In the genomic region with DNA sequence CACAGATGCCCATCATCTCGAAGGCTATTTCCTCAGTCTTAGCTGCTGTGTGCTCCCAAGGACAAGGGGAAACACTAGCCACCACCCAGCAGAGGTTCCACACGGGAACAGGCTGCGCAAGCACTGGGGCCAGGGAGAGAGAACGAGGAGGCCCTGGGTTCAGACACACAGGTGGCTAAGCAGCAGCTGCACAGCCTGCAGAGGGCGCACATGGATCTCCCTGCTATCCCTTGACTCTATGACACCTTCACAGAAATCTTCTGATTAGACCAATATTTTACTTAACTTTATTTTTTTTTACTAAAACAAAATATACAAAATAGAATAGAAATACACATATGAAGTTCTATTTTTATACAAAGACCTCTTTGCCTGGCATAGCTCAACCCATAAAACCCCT, we compare ENCODE assay signal across 14 mouse cellular contexts. TPM values are rescaled to one million over a fixed set of nuclear protein-coding genes. Genes with fewer than 3 reads are reported as not detected.
DNase-seq lines count a peak whose midpoint lies in the region; ATAC-seq and TF ChIP-seq lines count a peak whose summit lies in the region.
"Had no signal": no experiment of that assay in that cellular context is flagged by ENCODE, and none has a peak within 500 bp of the region (broad histone marks: within the 10 kb centered on the region; RNA-seq: fewer than 3 reads in every experiment).

No protein-coding gene starts in this region.

- peak; percentile 14 to 19 for DNase-seq in cerebellum, adult 18-20 months
- no peak for DNase-seq in cerebellum, postnatal 4 days (ENCODE audit: low spot score in 2 of 2)
- DNase-seq in left cerebral cortex, adult 2 months (ENCODE audit: extremely low spot score in 1 of 2, low spot score in 2 of 2) = no peak
- no peak for DNase-seq in left cerebral cortex, postnatal 36 days (ENCODE audit: low spot score in 2 of 2)
- DNase-seq in A20 (ENCODE audit: low read depth, low spot score) = peak; percentile 84
- DNase-seq in brain, embryonic 14.5 days (ENCODE audit: low read depth) = no peak
- DNase-seq in forebrain, postnatal 0 days = no peak
- no peak for DNase-seq in yolk sac, embryonic 10.5 days (ENCODE audit: low spot score)
- DNase-seq: kidney, adult 18-20 months had no signal

- no peak overlapping the region for H3K9ac ChIP-seq in forebrain, postnatal 0 days
- H3K9ac ChIP-seq: liver, embryonic 15.5 days had no signal

- H3K9me3 ChIP-seq in forebrain, postnatal 0 days (ENCODE audit: low read length) = no peaks in the 10 kb centered on the region
- H3K9me3 ChIP-seq: liver, embryonic 15.5 days had no signal

- TF ChIP-seq POLR2A in brain, embryonic 14.5 days (IDR thresholded peaks at IDR 0.05; ENCODE audit: borderline replicate concordance, extremely low read depth, insufficient read depth, insufficient read length, poor library complexity, severe bottlenecking) = no peak

- TF ChIP-seq CTCF in left cerebral cortex, adult 2 months (IDR thresholded peaks at IDR 0.05) = peak; percentile 33
- peak; percentile 29; the same call in 1 of the 2 replicates for TF ChIP-seq CTCF in brain, embryonic 14.5 days (IDR thresholded peaks at IDR 0.05; ENCODE audit: borderline replicate concordance, extremely low read depth, insufficient read depth, insufficient read length)
- TF ChIP-seq CTCF in forebrain, postnatal 0 days (IDR thresholded peaks at IDR 0.05; ENCODE audit: low read depth) = no peak

- 65% methylated on average over 5 of the region's 5 CpGs for WGBS in forebrain, postnatal 0 days

- no peak overlapping the region for H3K27ac ChIP-seq in left cerebral cortex, adult 2 months
- no peak overlapping the region for H3K27ac ChIP-seq in forebrain, postnatal 0 days (ENCODE audit: low read depth, low read length)
- H3K27ac ChIP-seq: liver, embryonic 15.5 days had no signal

- 0 out of 2 replicates have a peak, but pooled peaks cover 3% of the 10 kb centered on the region for H3K4me1 ChIP-seq in forebrain, postnatal 0 days (ENCODE audit: insufficient read depth)

- no peak overlapping the region for H3K4me3 ChIP-seq in left cerebral cortex, adult 2 months
- no peak overlapping the region for H3K4me3 ChIP-seq in forebrain, postnatal 0 days (ENCODE audit: low read depth, low read length)
- H3K4me3 ChIP-seq: liver, embryonic 15.5 days had no signal

- no peak overlapping the region for H3K4me2 ChIP-seq in forebrain, postnatal 0 days (ENCODE audit: low read depth)
- H3K4me2 ChIP-seq: liver, embryonic 15.5 days had no signal

- no peaks in the 10 kb centered on the region for H3K27me3 ChIP-seq in forebrain, postnatal 0 days (ENCODE audit: insufficient read depth, low read length)

- intact Hi-C loops in left cerebral cortex, adult 2 months (cut with DNase I) = no loop called here
- intact Hi-C loops in left cerebral cortex, postnatal 36 days (cut with DNase I) = no loop called here

- no peak for ATAC-seq in forebrain, postnatal 0 days

- H3K36me3 ChIP-seq in forebrain, postnatal 0 days (ENCODE audit: insufficient read depth) = no peaks in the 10 kb centered on the region
- H3K36me3 ChIP-seq: liver, embryonic 15.5 days had no signal

RNA-seq across cellular contexts. Expression of a gene that starts 1.3 kb away (rescaled TPM):
- total RNA-seq in left cerebral cortex, adult 2 months (2021) = 1 to 10 TPM; 2.5 to 4.4 TPM
- total RNA-seq in left cerebral cortex, postnatal 36 days (2021) = 1 to 10 TPM; 4.1 TPM
- 9.9 and 10.4 TPM in 2 replicates for polyA plus RNA-seq in brain, embryonic 14.5 days (2012; rRNA removed)
- 6.5 and 9.0 TPM in 2 replicates for total RNA-seq in forebrain, postnatal 0 days (2014; rRNA removed)
- polyA plus RNA-seq in forebrain, postnatal 0 days (2015; fragmentation: Nextera tagmentation; extraction: Ambion mirVana) = 4.4 and 5.5 TPM in 2 replicates
- total RNA-seq: heart, postnatal 36 days had no signal
- polyA plus RNA-seq: liver, embryonic 15.5 days had no signal

RNA-seq across cellular contexts. Expression of a gene that starts 20.4 kb away (rescaled TPM):
- not detected for total RNA-seq in left cerebral cortex, adult 2 months (2021)
- total RNA-seq in left cerebral cortex, postnatal 36 days (2021) = not detected
- polyA plus RNA-seq in brain, embryonic 14.5 days (2012; rRNA removed) = not detected in 2 replicates
- not detected in 2 replicates for total RNA-seq in forebrain, postnatal 0 days (2014; rRNA removed)
- not detected in 2 replicates for polyA plus RNA-seq in forebrain, postnatal 0 days (2015; fragmentation: Nextera tagmentation; extraction: Ambion mirVana)
- total RNA-seq: gastrocnemius, postnatal 4 days; heart, postnatal 36 days; layer of hippocampus, postnatal 25 days had no signal
- polyA plus RNA-seq: cortical plate, adult 2 months; liver, embryonic 15.5 days had no signal

RNA-seq across cellular contexts. Expression of a gene that starts 42.7 kb away (rescaled TPM):
- under 1 TPM; 0.65 to 0.68 TPM for total RNA-seq in left cerebral cortex, adult 2 months (2021)
- total RNA-seq in left cerebral cortex, postnatal 36 days (2021) = under 1 TPM; 0.50 to 0.74 TPM
- polyA plus RNA-seq in brain, embryonic 14.5 days (2012; rRNA removed) = 0.03 TPM in 2 replicates
- total RNA-seq in forebrain, postnatal 0 days (2014; rRNA removed) = not detected in 2 replicates
- not detected in 2 replicates for polyA plus RNA-seq in forebrain, postnatal 0 days (2015; fragmentation: Nextera tagmentation; extraction: Ambion mirVana)
- polyA plus RNA-seq: cortical plate, adult 2 months had no signal

Comparison
In these comparisons a context has a peak if more than half of its experiments do, and no peak if none do; other contexts are left out.
1. DNase-seq: peak in cerebellum, adult 18-20 months (2 of 2) and A20 (single experiment); none in cerebellum, postnatal 4 days (0 of 2), left cerebral cortex, adult 2 months (0 of 2), left cerebral cortex, postnatal 36 days (0 of 2), brain, embryonic 14.5 days (single experiment), forebrain, postnatal 0 days (single experiment) and yolk sac, embryonic 10.5 days (single experiment).